Mouse (Mus musculus) liver, embryonic 12.5 days (tissue): ENCODE measurements around the gene Nfyb. TPM values are rescaled to one million over a fixed set of nuclear protein-coding genes. Genes with fewer than 3 reads are reported as not detected.

ENCODE experiments used
- ATAC-seq: fragments of 200-750 bp; cut with Nextera tagmentation; 2 replicates; pipeline ENCODE4 v1.8.0; 2017; ENCODE audit warnings: moderate number of reproducible peaks, mild to moderate bottlenecking, moderate library complexity
- H3K27ac ChIP-seq: fragments of 300-500 bp; sonication (generic); 2 replicates; pipeline ENCODE4 v1.5.1; 2016; ENCODE audit warnings: mild to moderate bottlenecking
- H3K27me3 ChIP-seq: fragments of 300-500 bp; sonication (generic); replicated peaks from 2 replicates; pipeline ENCODE4 v1.6.1; 2016; ENCODE audit warnings: mild to moderate bottlenecking, moderate library complexity
- H3K36me3 ChIP-seq: fragments of 300-500 bp; sonication (generic); 2 replicates; pipeline ENCODE4 v1.6.1; 2016; ENCODE audit warnings: mild to moderate bottlenecking, moderate library complexity
- H3K4me1 ChIP-seq: fragments of 300-500 bp; sonication (generic); 2 replicates; pipeline ENCODE4 v1.6.1; 2016
- H3K4me2 ChIP-seq: fragments of 300-500 bp; sonication (generic); 2 replicates; pipeline ENCODE4 v1.6.1; 2016; ENCODE audit warnings: mild to moderate bottlenecking, moderate library complexity
- H3K4me3 ChIP-seq: fragments of 300-500 bp; sonication (generic); 2 replicates; pipeline ENCODE4 v1.5.1; 2016; ENCODE audit warnings: mild to moderate bottlenecking, moderate library complexity
- H3K9ac ChIP-seq: fragments of 300-500 bp; sonication (generic); 2 replicates; pipeline ENCODE4 v1.6.1; 2016; ENCODE audit warnings: mild to moderate bottlenecking, moderate library complexity
- H3K9me3 ChIP-seq: fragments of 300-500 bp; sonication (generic); replicated peaks from 2 replicates; pipeline ENCODE4 v1.6.1; 2016; ENCODE audit warnings: mild to moderate bottlenecking, moderate library complexity
- WGBS: fragments of 180-500 bp; shearing (Covaris S2); methylation state at CpG from one replicate; pipeline ENCODE4 v1.1.7; 2016; ENCODE audit not compliant: insufficient replicate concordance; 5-methylcytosine and 5-hydroxymethylcytosine counted together
- polyA plus RNA-seq: library from polyadenylated mRNA; unstranded; fragments of >200 nt; fragmentation: Nextera tagmentation; extraction: Ambion mirVana; gene quantifications from 2 replicates; pipeline ENCODE4 v1.2.1, GENCODE M21; 2016

Nfyb gene
- polyA plus RNA-seq, 1 experiment from 2014 or later = 39.4 TPM

GRCm38 (mm10) chr10:82777886-82778285 lies 13.9 kb upstream of the Nfyb start:
- Histone ChIP-seq H3K9me3 (no peaks in the 10 kb centered on the region), H3K27me3 (peaks cover 12% of the 10 kb centered on the region), H3K36me3 (no peaks in the 10 kb centered on the region), H3K4me3 (no peak overlapping the region), H3K4me1 (peaks cover 54% of the 10 kb centered on the region), H3K9ac (no peak overlapping the region), H3K4me2 (peak overlapping the region; percentile 18; the same call in 1 of the 2 replicates), H3K27ac (0 out of 2 replicates have a peak overlapping the region, but pooled peaks have one; percentile 20)
- 0 out of 2 replicates have a peak, but pooled peaks have one; percentile 6 for ATAC-seq
- WGBS = 36% methylated on average over 13 of the region's 13 CpGs

- whole genome bisulfite sequencing = 25% methylated on average over 2 of the region's 2 CpGs
- Histone ChIP-seq H3K9me3 (no peaks in the 10 kb centered on the region), H3K27me3 (peaks cover 17% of the 10 kb centered on the region), H3K4me3 (no peak overlapping the region), H3K9ac (no peak overlapping the region), H3K36me3 (no peaks in the 10 kb centered on the region), H3K4me2 (no peak overlapping the region), H3K27ac (0 out of 2 replicates have a peak overlapping the region, but pooled peaks have one; percentile 45), H3K4me1 (peaks cover 51% of the 10 kb centered on the region)
- peak; percentile 83 for ATAC-seq
Measured at GRCm38 (mm10) chr10:82777075-82777474, 13.1 kb upstream of the Nfyb start.

GRCm38 (mm10) chr10:82774841-82775240 lies 10.9 kb upstream of the Nfyb start:
- Histone ChIP-seq H3K4me2 (no peak overlapping the region), H3K4me3 (no peak overlapping the region), H3K27ac (no peak overlapping the region), H3K9ac (no peak overlapping the region), H3K36me3 (no peaks in the 10 kb centered on the region), H3K9me3 (no peaks in the 10 kb centered on the region), H3K4me1 (peaks cover 38% of the 10 kb centered on the region), H3K27me3 (peaks cover 17% of the 10 kb centered on the region)
- 80% methylated on average over 5 of the region's 5 CpGs for WGBS
- no peak for ATAC-seq

GRCm38 (mm10) chr10:82771595-82772170 lies 7.7 kb upstream of the Nfyb start:
- 71% methylated on average over 9 of the region's 9 CpGs for WGBS

GRCm38 (mm10) chr10:82770713-82771112 lies 6.8 kb upstream of the Nfyb start:
- Histone ChIP-seq H3K9me3 (no peaks in the 10 kb centered on the region), H3K36me3 (no peaks in the 10 kb centered on the region), H3K4me3 (no peak overlapping the region), H3K27ac (no peak overlapping the region), H3K9ac (no peak overlapping the region), H3K27me3 (peaks cover 17% of the 10 kb centered on the region), H3K4me1 (no peaks in the 10 kb centered on the region), H3K4me2 (no peak overlapping the region)
- 49% methylated on average over 2 of the region's 2 CpGs for WGBS
- no peak for ATAC-seq

More at GRCm38 (mm10) chr10:82771595-82772170, 7.7 kb upstream of the Nfyb start:
- H3K36me3 ChIP-seq = no peaks in the 10 kb centered on the region
- H3K9ac ChIP-seq = no peak overlapping the region
- peaks cover 7% of the 10 kb centered on the region for H3K4me1 ChIP-seq
- ATAC-seq = no peak
- no peaks in the 10 kb centered on the region for H3K9me3 ChIP-seq
- H3K27ac ChIP-seq = no peak overlapping the region
- no peak overlapping the region for H3K4me2 ChIP-seq
- H3K4me3 ChIP-seq = no peak overlapping the region
- peaks cover 25% of the 10 kb centered on the region for H3K27me3 ChIP-seq

GRCm38 (mm10) chr10:82768901-82769300 lies 5.0 kb upstream of the Nfyb start:
- ATAC-seq = no peak
- WGBS = 36% methylated on average over 9 of the region's 9 CpGs

GRCm38 (mm10) chr10:82762756-82763681 lies 925 bp downstream of the Nfyb start:
- H3K9me3 ChIP-seq = no peaks in the 10 kb centered on the region
- peak overlapping the region; percentile 97 for H3K4me3 ChIP-seq
- peaks cover 36% of the 10 kb centered on the region for H3K36me3 ChIP-seq
- peak overlapping the region; percentile 100 for H3K9ac ChIP-seq
- H3K27ac ChIP-seq = peak overlapping the region; percentile 100
- H3K27me3 ChIP-seq = no peaks in the 10 kb centered on the region
- WGBS = 1% methylated on average over 45 of the region's 48 CpGs
- ATAC-seq = peak; percentile 9; the same call in 1 of the 2 replicates
- peak overlapping the region; percentile 84 for H3K4me2 ChIP-seq
- H3K4me1 ChIP-seq = peaks cover 52% of the 10 kb centered on the region

More at GRCm38 (mm10) chr10:82768901-82769300, 5.0 kb upstream of the Nfyb start:
- no peak overlapping the region for H3K27ac ChIP-seq
- H3K4me3 ChIP-seq = no peak overlapping the region
- H3K36me3 ChIP-seq = no peaks in the 10 kb centered on the region
- no peak overlapping the region for H3K4me2 ChIP-seq
- no peak overlapping the region for H3K9ac ChIP-seq
- H3K4me1 ChIP-seq = peaks cover 9% of the 10 kb centered on the region
- H3K9me3 ChIP-seq = no peaks in the 10 kb centered on the region
- H3K27me3 ChIP-seq = peaks cover 12% of the 10 kb centered on the region

- no peak overlapping the region for H3K4me3 ChIP-seq
Measured at GRCm38 (mm10) chr10:82761037-82761811, 2.7 kb downstream of the Nfyb start.

GRCm38 (mm10) chr10:82759706-82760105 lies 4.2 kb downstream of the Nfyb start:
- H3K9ac ChIP-seq = no peak overlapping the region
- ATAC-seq = no peak
- H3K27ac ChIP-seq = peak overlapping the region; percentile 48; the same call in 1 of the 2 replicates
- no peak overlapping the region for H3K4me3 ChIP-seq
- WGBS = 80% methylated on average over 5 of the region's 5 CpGs
- H3K27me3 ChIP-seq = no peaks in the 10 kb centered on the region
- no peaks in the 10 kb centered on the region for H3K9me3 ChIP-seq
- no peak overlapping the region for H3K4me2 ChIP-seq
- peaks cover 68% of the 10 kb centered on the region for H3K36me3 ChIP-seq
- peaks cover 66% of the 10 kb centered on the region for H3K4me1 ChIP-seq

More at GRCm38 (mm10) chr10:82761037-82761811, 2.7 kb downstream of the Nfyb start:
- ATAC-seq = no peak
- 87% methylated on average over 9 of the region's 9 CpGs for WGBS
- Histone ChIP-seq H3K4me2 (peak overlapping the region; percentile 13; the same call in 1 of the 2 replicates), H3K9me3 (no peaks in the 10 kb centered on the region), H3K9ac (peak overlapping the region; percentile 10; the same call in 1 of the 2 replicates), H3K27me3 (no peaks in the 10 kb centered on the region), H3K27ac (no peak overlapping the region), H3K36me3 (peaks cover 54% of the 10 kb centered on the region), H3K4me1 (peaks cover 64% of the 10 kb centered on the region)

GRCm38 (mm10) chr10:82758878-82759277 lies 5.1 kb downstream of the Nfyb start:
- H3K4me1 ChIP-seq = peaks cover 63% of the 10 kb centered on the region
- ATAC-seq = no peak
- H3K27ac ChIP-seq = peak overlapping the region; percentile 47; the same call in 1 of the 2 replicates
- H3K9ac ChIP-seq = no peak overlapping the region
- H3K27me3 ChIP-seq = no peaks in the 10 kb centered on the region
- H3K9me3 ChIP-seq = no peaks in the 10 kb centered on the region
- H3K36me3 ChIP-seq = peaks cover 76% of the 10 kb centered on the region
- no peak overlapping the region for H3K4me2 ChIP-seq
- no peak overlapping the region for H3K4me3 ChIP-seq
- WGBS = 89% methylated on average over 3 of the region's 3 CpGs

GRCm38 (mm10) chr10:82758368-82758767 lies 5.6 kb downstream of the Nfyb start:
- WGBS = 78% methylated on average over 6 of the region's 6 CpGs
- peaks cover 81% of the 10 kb centered on the region for H3K36me3 ChIP-seq
- peaks cover 63% of the 10 kb centered on the region for H3K4me1 ChIP-seq

More at GRCm38 (mm10) chr10:82758368-82758767, 5.6 kb downstream of the Nfyb start:
- Histone ChIP-seq H3K9ac (no peak overlapping the region), H3K9me3 (no peaks in the 10 kb centered on the region), H3K27ac (peak overlapping the region; percentile 47; the same call in 1 of the 2 replicates), H3K27me3 (no peaks in the 10 kb centered on the region), H3K4me3 (no peak overlapping the region), H3K4me2 (no peak overlapping the region)
- ATAC-seq = no peak
